ENCODE assay signal across 8 mouse cellular contexts in the genomic region with DNA sequence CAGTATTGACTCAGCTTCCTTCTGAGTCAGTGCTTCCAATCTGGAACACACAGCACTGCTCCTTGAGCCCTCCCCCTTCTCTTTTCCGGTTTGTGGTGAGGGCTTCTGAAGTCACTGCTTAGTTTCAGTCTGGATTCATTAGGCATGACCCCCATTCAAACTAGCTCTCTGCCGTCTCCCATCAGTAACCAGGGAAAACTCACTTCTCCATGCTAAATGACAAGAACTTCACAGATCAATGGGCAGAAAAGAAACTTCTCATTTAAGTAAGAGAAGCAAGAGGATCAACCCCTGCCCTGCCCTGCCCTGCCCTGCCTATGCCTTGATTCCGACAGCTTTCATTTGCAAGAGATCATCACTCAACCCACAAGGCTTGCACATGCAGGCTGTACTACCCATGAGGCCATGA.
DNase-seq lines count a peak whose midpoint lies in the region; ATAC-seq and TF ChIP-seq lines count a peak whose summit lies in the region.
"Had no signal": no experiment of that assay in that cellular context is flagged by ENCODE, and none has a peak within 500 bp of the region (broad histone marks: within the 10 kb centered on the region; RNA-seq: fewer than 3 reads in every experiment).

No protein-coding gene starts in this region.

- no peak overlapping the region for H3K4me3 ChIP-seq in lung, embryonic 14.5 days (ENCODE audit: low read depth, low read length)
- no peak overlapping the region for H3K4me3 ChIP-seq in neural tube, embryonic 11.5 days (ENCODE audit: low read depth, low read length)

- no peak overlapping the region for H3K4me2 ChIP-seq in lung, embryonic 14.5 days
- no peak overlapping the region for H3K4me2 ChIP-seq in neural tube, embryonic 11.5 days (ENCODE audit: low read depth)

- H3K9ac ChIP-seq in lung, embryonic 14.5 days, result no peak overlapping the region
- no peak overlapping the region for H3K9ac ChIP-seq in neural tube, embryonic 11.5 days (ENCODE audit: low read length)

- no peaks in the 10 kb centered on the region for H3K27me3 ChIP-seq in lung, embryonic 14.5 days (ENCODE audit: insufficient read depth, low read length)
- no peaks in the 10 kb centered on the region for H3K27me3 ChIP-seq in Patski
- no peaks in the 10 kb centered on the region for H3K27me3 ChIP-seq in neural tube, embryonic 11.5 days (ENCODE audit: control insufficient read depth, insufficient read depth, low read length)

- peak; percentile 64 for DNase-seq in lung, embryonic 14.5 days
- no peak for DNase-seq in lung, postnatal 14 days
- peak; percentile 78 for DNase-seq in Patski (ENCODE audit: low read depth, low spot score)
- peak; percentile 54 for DNase-seq in fibroblast of lung, adult 2 months (ENCODE audit: low read depth)
- DNase-seq in neural tube, embryonic 11.5 days (ENCODE audit: low spot score), result peak; percentile 40
- no peak for DNase-seq in urinary bladder, adult 2 months (ENCODE audit: low spot score)
- DNase-seq in cerebellum, postnatal 4 days (ENCODE audit: low spot score in 2 of 2), result no peak
- DNase-seq: adrenal gland, adult 2 months had no signal

- no peaks in the 10 kb centered on the region for H3K9me3 ChIP-seq in lung, embryonic 14.5 days (ENCODE audit: low read depth, low read length)
- H3K9me3 ChIP-seq in neural tube, embryonic 11.5 days (ENCODE audit: control insufficient read depth, low read length), result no peaks in the 10 kb centered on the region

- CTCF ChIA-PET in Patski (lab: Charles Lee), result interaction anchor here (1.2 to 2.2 kb wide), 2 partner anchors 55 to 84 kb away, joined by 3 to 6 read pairs; no protein-coding TSS in a partner anchor

- H3K27ac ChIP-seq in lung, embryonic 14.5 days (ENCODE audit: low read depth), result no peak overlapping the region
- H3K27ac ChIP-seq in neural tube, embryonic 11.5 days (ENCODE audit: low read depth, low read length), result peak overlapping the region; percentile 73

- in situ Hi-C loops in Patski (cut with MboI; ENCODE audit: low pct_unique_long_range_greater_than_20kb), result no loop called here

- no peak for TF ChIP-seq CTCF in lung, embryonic 14.5 days (IDR thresholded peaks at IDR 0.05; ENCODE audit: low read depth)
- TF ChIP-seq CTCF in Patski (IDR thresholded peaks at IDR 0.05), result no peak

- 21% methylated on average over 3 of the region's 3 CpGs for WGBS in lung, embryonic 14.5 days
- 15% methylated on average over 3 of the region's 3 CpGs for WGBS in neural tube, embryonic 11.5 days

- POLR2A ChIA-PET in Patski (lab: Charles Lee), result interaction anchor here (0.6 kb wide), 1 partner anchor 63 kb away, joined by 3 read pairs; no protein-coding TSS in a partner anchor

- H3K36me3 ChIP-seq in lung, embryonic 14.5 days (ENCODE audit: insufficient read depth), result no peaks in the 10 kb centered on the region
- no peaks in the 10 kb centered on the region for H3K36me3 ChIP-seq in neural tube, embryonic 11.5 days (ENCODE audit: control insufficient read depth, insufficient read depth, low read length)

- H3K4me1 ChIP-seq in lung, embryonic 14.5 days (ENCODE audit: insufficient read depth), result peaks cover 18% of the 10 kb centered on the region
- H3K4me1 ChIP-seq in neural tube, embryonic 11.5 days (ENCODE audit: control insufficient read depth, insufficient read depth, low read length), result peaks cover 30% of the 10 kb centered on the region

- ATAC-seq in lung, embryonic 14.5 days (ENCODE audit: insufficient read depth), result peak; percentile 47; the same call in 1 of the 2 replicates
- peak; percentile 83 for ATAC-seq in Patski
- peak; percentile 54; the same call in 1 of the 2 replicates for ATAC-seq in neural tube, embryonic 11.5 days (ENCODE audit: insufficient read depth, low FRiP score, low TSS enrichment)

Comparison
In these comparisons a context has a peak if more than half of its experiments do, and no peak if none do; other contexts are left out.
1. DNase-seq: peak in lung, embryonic 14.5 days (single experiment), Patski (single experiment), fibroblast of lung, adult 2 months (single experiment) and neural tube, embryonic 11.5 days (single experiment); none in lung, postnatal 14 days (single experiment), urinary bladder, adult 2 months (single experiment) and cerebellum, postnatal 4 days (0 of 2).
2. Peak in every context shown above with its lines, with median percentiles within 50 percentile points of each other: ATAC-seq.